Mouse (Mus musculus): ENCODE data around the gene Gm20388. TPM values are rescaled to one million over a fixed set of nuclear protein-coding genes. Genes with fewer than 3 reads are reported as not detected.

Gm20388 gene
- polyA plus RNA-seq, 1 experiment from 2014 or later = not detected

- no peak for ATAC-seq
- Histone ChIP-seq H3K4me2 (no peak overlapping the region), H3K36me3 (peaks cover 98% of the 10 kb centered on the region), H3K9ac (no peak overlapping the region), H3K4me1 (no peaks in the 10 kb centered on the region), H3K27me3 (replicated peaks) (no peaks in the 10 kb centered on the region), H3K4me3 (no peak overlapping the region), H3K9me3 (replicated peaks) (no peaks in the 10 kb centered on the region), H3K27ac (no peak overlapping the region)
- WGBS (ENCODE audit: insufficient replicate concordance) = 80% methylated on average over 15 of the region's 15 CpGs
These were observed 3580.8 kb downstream of the Gm20388 start for GRCm38 (mm10) chr8:123491280-123492075.

- no peak overlapping the region for H3K4me3 ChIP-seq
- H3K4me1 ChIP-seq = no peaks in the 10 kb centered on the region
- ATAC-seq = no peak
- 87% methylated on average over 9 of the region's 9 CpGs for WGBS (ENCODE audit: insufficient replicate concordance)
- peaks cover 98% of the 10 kb centered on the region for H3K36me3 ChIP-seq
- H3K4me2 ChIP-seq = no peak overlapping the region
- no peak overlapping the region for H3K27ac ChIP-seq
- no peak overlapping the region for H3K9ac ChIP-seq
- no peaks in the 10 kb centered on the region for H3K9me3 ChIP-seq (replicated peaks)
- H3K27me3 ChIP-seq (replicated peaks) = no peaks in the 10 kb centered on the region
These were observed 3582.3 kb downstream of the Gm20388 start for GRCm38 (mm10) chr8:123492898-123493297.

GRCm38 (mm10) chr8:123497699-123498098 is 3587.1 kb downstream of the Gm20388 start:
- Histone ChIP-seq H3K27me3 (replicated peaks) (no peaks in the 10 kb centered on the region), H3K4me1 (no peaks in the 10 kb centered on the region), H3K4me3 (no peak overlapping the region), H3K36me3 (peaks cover 100% of the 10 kb centered on the region), H3K27ac (no peak overlapping the region), H3K4me2 (no peak overlapping the region), H3K9me3 (replicated peaks) (no peaks in the 10 kb centered on the region), H3K9ac (no peak overlapping the region)
- WGBS (ENCODE audit: insufficient replicate concordance) = 73% methylated on average over 4 of the region's 4 CpGs
- no peak for ATAC-seq

GRCm38 (mm10) chr8:123498963-123499362 is 3588.3 kb downstream of the Gm20388 start:
- H3K9me3 ChIP-seq (replicated peaks) = no peaks in the 10 kb centered on the region
- no peak overlapping the region for H3K27ac ChIP-seq
- no peak overlapping the region for H3K9ac ChIP-seq
- no peaks in the 10 kb centered on the region for H3K27me3 ChIP-seq (replicated peaks)
- no peak for ATAC-seq
- H3K4me1 ChIP-seq = no peaks in the 10 kb centered on the region
- no peak overlapping the region for H3K4me2 ChIP-seq
- WGBS (ENCODE audit: insufficient replicate concordance) = 69% methylated on average over 11 of the region's 11 CpGs
- no peak overlapping the region for H3K4me3 ChIP-seq
- peaks cover 100% of the 10 kb centered on the region for H3K36me3 ChIP-seq

- Histone ChIP-seq H3K27me3 (replicated peaks) (no peaks in the 10 kb centered on the region), H3K4me2 (no peak overlapping the region), H3K4me1 (no peaks in the 10 kb centered on the region), H3K36me3 (peaks cover 100% of the 10 kb centered on the region), H3K4me3 (no peak overlapping the region), H3K27ac (no peak overlapping the region), H3K9ac (no peak overlapping the region), H3K9me3 (replicated peaks) (no peaks in the 10 kb centered on the region)
- 84% methylated on average over 11 of the region's 11 CpGs for WGBS (ENCODE audit: insufficient replicate concordance)
- ATAC-seq = no peak
These were observed 3588.9 kb downstream of the Gm20388 start for GRCm38 (mm10) chr8:123499556-123499955.

- Histone ChIP-seq H3K36me3 (peaks cover 98% of the 10 kb centered on the region), H3K9ac (no peak overlapping the region), H3K9me3 (replicated peaks) (no peaks in the 10 kb centered on the region), H3K27ac (no peak overlapping the region), H3K4me2 (no peak overlapping the region), H3K4me3 (no peak overlapping the region), H3K4me1 (peaks cover 1% of the 10 kb centered on the region; the same call in 1 of the 2 replicates), H3K27me3 (replicated peaks) (no peaks in the 10 kb centered on the region)
- WGBS (ENCODE audit: insufficient replicate concordance) = 81% methylated on average over 5 of the region's 5 CpGs
- ATAC-seq = no peak
These were observed 3591.6 kb downstream of the Gm20388 start for GRCm38 (mm10) chr8:123502192-123502591.

- Histone ChIP-seq H3K4me1 (peaks cover 4% of the 10 kb centered on the region; the same call in 1 of the 2 replicates), H3K27me3 (replicated peaks) (no peaks in the 10 kb centered on the region), H3K9me3 (replicated peaks) (no peaks in the 10 kb centered on the region), H3K4me3 (no peak overlapping the region), H3K36me3 (peaks cover 88% of the 10 kb centered on the region), H3K4me2 (no peak overlapping the region), H3K9ac (no peak overlapping the region), H3K27ac (no peak overlapping the region)
- 94% methylated on average over 6 of the region's 6 CpGs for WGBS (ENCODE audit: insufficient replicate concordance)
- no peak for ATAC-seq
These were observed 3593.3 kb downstream of the Gm20388 start for GRCm38 (mm10) chr8:123503801-123504467.

GRCm38 (mm10) chr8:123504591-123505195 is 3594.1 kb downstream of the Gm20388 start:
- Histone ChIP-seq H3K4me3 (no peak overlapping the region), H3K4me1 (peaks cover 4% of the 10 kb centered on the region; the same call in 1 of the 2 replicates), H3K9ac (no peak overlapping the region), H3K36me3 (peaks cover 84% of the 10 kb centered on the region), H3K27me3 (replicated peaks) (no peaks in the 10 kb centered on the region), H3K27ac (no peak overlapping the region), H3K9me3 (replicated peaks) (no peaks in the 10 kb centered on the region), H3K4me2 (no peak overlapping the region)
- no peak for ATAC-seq
- WGBS (ENCODE audit: insufficient replicate concordance) = 86% methylated on average over 9 of the region's 9 CpGs

- 77% methylated on average over 4 of the region's 4 CpGs for WGBS (ENCODE audit: insufficient replicate concordance)
- Histone ChIP-seq H3K4me2 (no peak overlapping the region), H3K4me1 (peaks cover 4% of the 10 kb centered on the region; the same call in 1 of the 2 replicates), H3K27me3 (replicated peaks) (no peaks in the 10 kb centered on the region), H3K9ac (no peak overlapping the region), H3K36me3 (peaks cover 78% of the 10 kb centered on the region), H3K27ac (no peak overlapping the region), H3K9me3 (replicated peaks) (no peaks in the 10 kb centered on the region), H3K4me3 (no peak overlapping the region)
- no peak for ATAC-seq
These were observed 3594.6 kb downstream of the Gm20388 start for GRCm38 (mm10) chr8:123505267-123505666.

- H3K4me1 ChIP-seq = peaks cover 4% of the 10 kb centered on the region; the same call in 1 of the 2 replicates
- no peak for ATAC-seq
- H3K36me3 ChIP-seq = peaks cover 74% of the 10 kb centered on the region
- no peak overlapping the region for H3K4me3 ChIP-seq
- no peak overlapping the region for H3K4me2 ChIP-seq
- no peak overlapping the region for H3K9ac ChIP-seq
- H3K9me3 ChIP-seq (replicated peaks) = no peaks in the 10 kb centered on the region
- 83% methylated on average over 9 of the region's 9 CpGs for WGBS (ENCODE audit: insufficient replicate concordance)
- H3K27ac ChIP-seq = no peak overlapping the region
- peaks cover 4% of the 10 kb centered on the region; the same call in 1 of the 2 replicates for H3K27me3 ChIP-seq (replicated peaks)
These were observed 3595.1 kb downstream of the Gm20388 start for GRCm38 (mm10) chr8:123505695-123506094.

- H3K4me2 ChIP-seq = no peak overlapping the region
- ATAC-seq = peak; percentile 42; the same call in 1 of the 2 replicates
- peaks cover 14% of the 10 kb centered on the region for H3K27me3 ChIP-seq (replicated peaks)
- peaks cover 4% of the 10 kb centered on the region; the same call in 1 of the 2 replicates for H3K4me1 ChIP-seq
- no peak overlapping the region for H3K9ac ChIP-seq
- no peaks in the 10 kb centered on the region for H3K9me3 ChIP-seq (replicated peaks)
- 38% methylated on average over 5 of the region's 5 CpGs for WGBS (ENCODE audit: insufficient replicate concordance)
- H3K27ac ChIP-seq = no peak overlapping the region
- H3K36me3 ChIP-seq = peaks cover 60% of the 10 kb centered on the region
- no peak overlapping the region for H3K4me3 ChIP-seq
These were observed 3596.5 kb downstream of the Gm20388 start for GRCm38 (mm10) chr8:123507153-123507552.

GRCm38 (mm10) chr8:123510819-123511218 is 3600.2 kb downstream of the Gm20388 start:
- H3K9ac ChIP-seq = no peak overlapping the region
- no peak overlapping the region for H3K4me3 ChIP-seq
- H3K4me1 ChIP-seq = peaks cover 20% of the 10 kb centered on the region
- H3K9me3 ChIP-seq (replicated peaks) = no peaks in the 10 kb centered on the region
- peaks cover 23% of the 10 kb centered on the region for H3K36me3 ChIP-seq
- no peak overlapping the region for H3K27ac ChIP-seq
- no peak overlapping the region for H3K4me2 ChIP-seq
- 62% methylated on average over 5 of the region's 5 CpGs for WGBS (ENCODE audit: insufficient replicate concordance)
- no peak for ATAC-seq
- peaks cover 50% of the 10 kb centered on the region for H3K27me3 ChIP-seq (replicated peaks)

Data from liver, embryonic 12.5 days (tissue).